Mouse (Mus musculus): ENCODE measurements around the gene Mki67. TPM values are rescaled to one million over a fixed set of nuclear protein-coding genes. Genes with fewer than 3 reads are reported as not detected.

Gene Mki67
- polyA plus RNA-seq, 1 experiment from 2014 or later: 5.6 TPM

- Histone ChIP-seq H3K4me1 (ENCODE audit: control insufficient read depth, insufficient read depth, low read depth, low read length) (no peaks in the 10 kb centered on the region), H3K9me3 (ENCODE audit: control insufficient read depth, low read length) (no peaks in the 10 kb centered on the region), H3K4me2 (ENCODE audit: low read length) (no peak overlapping the region), H3K36me3 (ENCODE audit: control insufficient read depth, insufficient read depth, low read length) (no peaks in the 10 kb centered on the region), H3K4me3 (ENCODE audit: low read length) (no peak overlapping the region), H3K27ac (ENCODE audit: low read depth, low read length) (no peak overlapping the region), H3K27me3 (replicated peaks; ENCODE audit: control insufficient read depth, insufficient read depth, low read length) (no peaks in the 10 kb centered on the region), H3K9ac (ENCODE audit: low read depth, low read length) (no peak overlapping the region)
- 75% methylated on average over 6 of the region's 6 CpGs for WGBS
- ATAC-seq: no peak
Measured at GRCm38 (mm10) chr7:135722011-135722838, 6.1 kb upstream of the Mki67 start.

- Histone ChIP-seq H3K9me3 (ENCODE audit: control insufficient read depth, low read length) (no peaks in the 10 kb centered on the region), H3K9ac (ENCODE audit: low read depth, low read length) (no peak overlapping the region), H3K4me1 (ENCODE audit: control insufficient read depth, insufficient read depth, low read depth, low read length) (peaks cover 4% of the 10 kb centered on the region), H3K4me3 (ENCODE audit: low read length) (no peak overlapping the region), H3K36me3 (ENCODE audit: control insufficient read depth, insufficient read depth, low read length) (no peaks in the 10 kb centered on the region), H3K27ac (ENCODE audit: low read depth, low read length) (no peak overlapping the region), H3K27me3 (replicated peaks; ENCODE audit: control insufficient read depth, insufficient read depth, low read length) (no peaks in the 10 kb centered on the region), H3K4me2 (ENCODE audit: low read length) (no peak overlapping the region)
- WGBS: 88% methylated on average over 7 of the region's 7 CpGs
- ATAC-seq: no peak
Measured at GRCm38 (mm10) chr7:135721436-135721992, 5.4 kb upstream of the Mki67 start.

GRCm38 (mm10) chr7:135716968-135717557 is 902 bp upstream of the Mki67 start:
- H3K27ac ChIP-seq (ENCODE audit: low read depth, low read length): no peak overlapping the region
- H3K9ac ChIP-seq (ENCODE audit: low read depth, low read length): peak overlapping the region; percentile 51
- 67% methylated on average over 7 of the region's 7 CpGs for WGBS
- peak overlapping the region; percentile 88 for H3K4me3 ChIP-seq (ENCODE audit: low read length)
- H3K27me3 ChIP-seq (replicated peaks; ENCODE audit: control insufficient read depth, insufficient read depth, low read length): no peaks in the 10 kb centered on the region
- no peak for ATAC-seq
- no peaks in the 10 kb centered on the region for H3K9me3 ChIP-seq (ENCODE audit: control insufficient read depth, low read length)
- peak overlapping the region; percentile 97 for H3K4me2 ChIP-seq (ENCODE audit: low read length)
- peaks cover 6% of the 10 kb centered on the region for H3K4me1 ChIP-seq (ENCODE audit: control insufficient read depth, insufficient read depth, low read depth, low read length)
- no peaks in the 10 kb centered on the region for H3K36me3 ChIP-seq (ENCODE audit: control insufficient read depth, insufficient read depth, low read length)

GRCm38 (mm10) chr7:135716445-135716877 is 300 bp upstream of the Mki67 start:
- Histone ChIP-seq H3K27ac (ENCODE audit: low read depth, low read length) (no peak overlapping the region), H3K9me3 (ENCODE audit: control insufficient read depth, low read length) (no peaks in the 10 kb centered on the region), H3K9ac (ENCODE audit: low read depth, low read length) (peak overlapping the region; percentile 51), H3K4me1 (ENCODE audit: control insufficient read depth, insufficient read depth, low read depth, low read length) (peaks cover 6% of the 10 kb centered on the region), H3K27me3 (replicated peaks; ENCODE audit: control insufficient read depth, insufficient read depth, low read length) (no peaks in the 10 kb centered on the region), H3K4me2 (ENCODE audit: low read length) (peak overlapping the region; percentile 97), H3K36me3 (ENCODE audit: control insufficient read depth, insufficient read depth, low read length) (no peaks in the 10 kb centered on the region), H3K4me3 (ENCODE audit: low read length) (peak overlapping the region; percentile 88)
- peak; percentile 99 for ATAC-seq
- under 1% methylated on average over 27 of the region's 28 CpGs for WGBS

GRCm38 (mm10) chr7:135715166-135715565 is 995 bp downstream of the Mki67 start:
- peak overlapping the region; percentile 45; the same call in 1 of the 2 replicates for H3K9ac ChIP-seq (ENCODE audit: low read depth, low read length)
- no peaks in the 10 kb centered on the region for H3K9me3 ChIP-seq (ENCODE audit: control insufficient read depth, low read length)
- H3K4me2 ChIP-seq (ENCODE audit: low read length): peak overlapping the region; percentile 97
- peaks cover 6% of the 10 kb centered on the region for H3K4me1 ChIP-seq (ENCODE audit: control insufficient read depth, insufficient read depth, low read depth, low read length)
- H3K27ac ChIP-seq (ENCODE audit: low read depth, low read length): no peak overlapping the region
- H3K4me3 ChIP-seq (ENCODE audit: low read length): peak overlapping the region; percentile 88
- WGBS: 8% methylated on average over 7 of the region's 7 CpGs
- H3K36me3 ChIP-seq (ENCODE audit: control insufficient read depth, insufficient read depth, low read length): no peaks in the 10 kb centered on the region
- no peak for ATAC-seq
- no peaks in the 10 kb centered on the region for H3K27me3 ChIP-seq (replicated peaks; ENCODE audit: control insufficient read depth, insufficient read depth, low read length)

- no peak overlapping the region for H3K27ac ChIP-seq (ENCODE audit: low read depth, low read length)
Measured at GRCm38 (mm10) chr7:135713326-135713725, 2.8 kb downstream of the Mki67 start.

GRCm38 (mm10) chr7:135712534-135712933 is 3.6 kb downstream of the Mki67 start:
- Histone ChIP-seq H3K9me3 (ENCODE audit: control insufficient read depth, low read length) (no peaks in the 10 kb centered on the region), H3K4me3 (ENCODE audit: low read length) (no peak overlapping the region), H3K27ac (ENCODE audit: low read depth, low read length) (no peak overlapping the region), H3K4me1 (ENCODE audit: control insufficient read depth, insufficient read depth, low read depth, low read length) (peaks cover 6% of the 10 kb centered on the region), H3K36me3 (ENCODE audit: control insufficient read depth, insufficient read depth, low read length) (no peaks in the 10 kb centered on the region), H3K27me3 (replicated peaks; ENCODE audit: control insufficient read depth, insufficient read depth, low read length) (no peaks in the 10 kb centered on the region), H3K4me2 (ENCODE audit: low read length) (no peak overlapping the region), H3K9ac (ENCODE audit: low read depth, low read length) (no peak overlapping the region)
- 89% methylated on average over 1 of the region's 1 CpGs for WGBS
- ATAC-seq: no peak

More at GRCm38 (mm10) chr7:135713326-135713725, 2.8 kb downstream of the Mki67 start:
- no peak for ATAC-seq
- H3K27me3 ChIP-seq (replicated peaks; ENCODE audit: control insufficient read depth, insufficient read depth, low read length): no peaks in the 10 kb centered on the region
- H3K9me3 ChIP-seq (ENCODE audit: control insufficient read depth, low read length): no peaks in the 10 kb centered on the region
- no peak overlapping the region for H3K4me3 ChIP-seq (ENCODE audit: low read length)
- no peaks in the 10 kb centered on the region for H3K36me3 ChIP-seq (ENCODE audit: control insufficient read depth, insufficient read depth, low read length)
- H3K4me1 ChIP-seq (ENCODE audit: control insufficient read depth, insufficient read depth, low read depth, low read length): peaks cover 6% of the 10 kb centered on the region
- no peak overlapping the region for H3K9ac ChIP-seq (ENCODE audit: low read depth, low read length)
- 75% methylated on average over 8 of the region's 8 CpGs for WGBS
- peak overlapping the region; percentile 15; the same call in 1 of the 2 replicates for H3K4me2 ChIP-seq (ENCODE audit: low read length)

GRCm38 (mm10) chr7:135710702-135711101 is 5.5 kb downstream of the Mki67 start:
- 84% methylated on average over 2 of the region's 2 CpGs for WGBS
- Histone ChIP-seq H3K4me2 (ENCODE audit: low read length) (no peak overlapping the region), H3K27me3 (replicated peaks; ENCODE audit: control insufficient read depth, insufficient read depth, low read length) (no peaks in the 10 kb centered on the region), H3K9me3 (ENCODE audit: control insufficient read depth, low read length) (no peaks in the 10 kb centered on the region), H3K27ac (ENCODE audit: low read depth, low read length) (no peak overlapping the region), H3K9ac (ENCODE audit: low read depth, low read length) (no peak overlapping the region), H3K36me3 (ENCODE audit: control insufficient read depth, insufficient read depth, low read length) (no peaks in the 10 kb centered on the region), H3K4me3 (ENCODE audit: low read length) (no peak overlapping the region), H3K4me1 (ENCODE audit: control insufficient read depth, insufficient read depth, low read depth, low read length) (peaks cover 2% of the 10 kb centered on the region; the same call in 1 of the 2 replicates)
- no peak for ATAC-seq

GRCm38 (mm10) chr7:135705753-135706152 is 10.4 kb downstream of the Mki67 start:
- ATAC-seq: no peak
- WGBS: 94% methylated on average over 6 of the region's 6 CpGs
- Histone ChIP-seq H3K4me2 (ENCODE audit: low read length) (no peak overlapping the region), H3K4me1 (ENCODE audit: control insufficient read depth, insufficient read depth, low read depth, low read length) (no peaks in the 10 kb centered on the region), H3K27me3 (replicated peaks; ENCODE audit: control insufficient read depth, insufficient read depth, low read length) (no peaks in the 10 kb centered on the region), H3K9ac (ENCODE audit: low read depth, low read length) (no peak overlapping the region), H3K36me3 (ENCODE audit: control insufficient read depth, insufficient read depth, low read length) (no peaks in the 10 kb centered on the region), H3K9me3 (ENCODE audit: control insufficient read depth, low read length) (no peaks in the 10 kb centered on the region), H3K4me3 (ENCODE audit: low read length) (no peak overlapping the region), H3K27ac (ENCODE audit: low read depth, low read length) (no peak overlapping the region)

Measured in hindbrain, embryonic 16.5 days (tissue).